Mouse (Mus musculus) liver, embryonic 15.5 days (tissue): Measurements from ENCODE around the gene Ric1. TPM values are rescaled to one million over a fixed set of nuclear protein-coding genes. Genes with fewer than 3 reads are reported as not detected.
"Not testable (repeated sequence)": the region's sequence is repeated elsewhere in the genome, so short reads cannot be mapped to it uniquely, and the experiment has no call there.

Experiments used
- ATAC-seq: fragments of 200-750 bp; cut with Nextera tagmentation; 2 replicates; pipeline ENCODE4 v1.8.0; 2017; ENCODE audit warnings: moderate number of reproducible peaks, mild to moderate bottlenecking, moderate library complexity; ENCODE audit not compliant: insufficient read depth
- H3K27ac ChIP-seq: fragments of 300-500 bp; sonication (generic); replicated peaks from 2 replicates; pipeline ENCODE4 v1.5.1; 2015; ENCODE audit warnings: mild to moderate bottlenecking, inconsistent platforms
- H3K27me3 ChIP-seq: fragments of 300-500 bp; sonication (generic); 2 replicates; pipeline ENCODE4 v1.6.1; 2015; ENCODE audit warnings: mild to moderate bottlenecking, inconsistent platforms
- H3K36me3 ChIP-seq: fragments of 300-500 bp; sonication (generic); replicated peaks from 2 replicates; pipeline ENCODE4 v1.6.1; 2015; ENCODE audit warnings: moderate library complexity, mild to moderate bottlenecking, inconsistent platforms
- H3K4me1 ChIP-seq: fragments of 300-500 bp; sonication (generic); replicated peaks from 2 replicates; pipeline ENCODE4 v1.6.1; 2015; ENCODE audit warnings: inconsistent platforms
- H3K4me2 ChIP-seq: fragments of 300-500 bp; sonication (generic); 2 replicates; pipeline ENCODE4 v1.6.1; 2015; ENCODE audit warnings: moderate library complexity, mild to moderate bottlenecking, inconsistent platforms
- H3K4me3 ChIP-seq: fragments of 300-500 bp; sonication (generic); replicated peaks from 2 replicates; pipeline ENCODE4 v1.5.1; 2015; ENCODE audit warnings: mild to moderate bottlenecking, inconsistent platforms
- H3K9ac ChIP-seq: fragments of 300-500 bp; sonication (generic); 2 replicates; pipeline ENCODE4 v1.6.1; 2015; ENCODE audit warnings: moderate library complexity, mild to moderate bottlenecking, inconsistent platforms
- H3K9me3 ChIP-seq: fragments of 300-500 bp; sonication (generic); replicated peaks from 2 replicates; pipeline ENCODE4 v1.6.1; 2016; ENCODE audit warnings: inconsistent platforms
- WGBS: fragments of 180-500 bp; shearing (Covaris S2); methylation state at CpG from one replicate; pipeline ENCODE4 v1.1.7; 2015; ENCODE audit warnings: mixed read lengths; ENCODE audit not compliant: insufficient replicate concordance; 5-methylcytosine and 5-hydroxymethylcytosine counted together
- polyA plus RNA-seq: library from polyadenylated mRNA; unstranded; fragments of >200 nt; fragmentation: Nextera tagmentation; extraction: Ambion mirVana; gene quantifications from 2 replicates; pipeline ENCODE4 v1.2.1, GENCODE M21; 2015

Ric1 gene
- polyA plus RNA-seq, 1 experiment from 2014 or later: 2.7 TPM

GRCm38 (mm10) chr19:29526837-29527236 lies 4.8 kb downstream of the Ric1 start:
- Histone ChIP-seq H3K4me2 (no peak overlapping the region), H3K4me1 (peaks cover 18% of the 10 kb centered on the region), H3K9ac (no peak overlapping the region), H3K4me3 (no peak overlapping the region), H3K36me3 (no peaks in the 10 kb centered on the region), H3K27ac (no peak overlapping the region), H3K9me3 (no peaks in the 10 kb centered on the region), H3K27me3 (no peaks in the 10 kb centered on the region)
- ATAC-seq: no peak

GRCm38 (mm10) chr19:29527299-29527698 lies 5.2 kb downstream of the Ric1 start:
- no peaks in the 10 kb centered on the region for H3K36me3 ChIP-seq
- H3K4me1 ChIP-seq: peaks cover 18% of the 10 kb centered on the region
- no peaks in the 10 kb centered on the region for H3K9me3 ChIP-seq
- ATAC-seq: no peak
- H3K4me3 ChIP-seq: no peak overlapping the region
- no peaks in the 10 kb centered on the region for H3K27me3 ChIP-seq
- H3K4me2 ChIP-seq: no peak overlapping the region
- H3K9ac ChIP-seq: no peak overlapping the region
- no peak overlapping the region for H3K27ac ChIP-seq
- WGBS: 77% methylated on average over 4 of the region's 4 CpGs

- no peak overlapping the region for H3K9ac ChIP-seq
- no peak overlapping the region for H3K4me3 ChIP-seq
- no peaks in the 10 kb centered on the region; the same call in 1 of the 2 replicates for H3K36me3 ChIP-seq
- H3K4me2 ChIP-seq: no peak overlapping the region
- no peak for ATAC-seq
- H3K9me3 ChIP-seq: no peaks in the 10 kb centered on the region
- no peak overlapping the region for H3K27ac ChIP-seq
- 43% methylated on average over 2 of the region's 2 CpGs for WGBS
- peaks cover 9% of the 10 kb centered on the region for H3K4me1 ChIP-seq
- no peaks in the 10 kb centered on the region for H3K27me3 ChIP-seq
Observed at GRCm38 (mm10) chr19:29528568-29528967, 6.5 kb downstream of the Ric1 start.

- no peaks in the 10 kb centered on the region for H3K27me3 ChIP-seq
- ATAC-seq: no peak
- H3K9me3 ChIP-seq: no peaks in the 10 kb centered on the region
- WGBS: 74% methylated on average over 5 of the region's 5 CpGs
- no peak overlapping the region for H3K4me2 ChIP-seq
- H3K4me3 ChIP-seq: no peak overlapping the region
- H3K36me3 ChIP-seq: peaks cover 12% of the 10 kb centered on the region; the same call in 1 of the 2 replicates
- H3K27ac ChIP-seq: no peak overlapping the region
- no peak overlapping the region for H3K9ac ChIP-seq
- no peaks in the 10 kb centered on the region for H3K4me1 ChIP-seq
Observed at GRCm38 (mm10) chr19:29534030-29534429, 11.9 kb downstream of the Ric1 start.

GRCm38 (mm10) chr19:29542256-29542970 lies 20.3 kb downstream of the Ric1 start:
- no peak overlapping the region for H3K27ac ChIP-seq
- 73% methylated on average over 8 of the region's 8 CpGs for WGBS
- H3K9me3 ChIP-seq: no peaks in the 10 kb centered on the region
- no peaks in the 10 kb centered on the region for H3K4me1 ChIP-seq
- H3K4me3 ChIP-seq: no peak overlapping the region
- no peak for ATAC-seq
- no peak overlapping the region for H3K4me2 ChIP-seq
- no peaks in the 10 kb centered on the region for H3K27me3 ChIP-seq
- no peaks in the 10 kb centered on the region for H3K36me3 ChIP-seq
- H3K9ac ChIP-seq: no peak overlapping the region

- Histone ChIP-seq H3K4me2 (no peak overlapping the region), H3K36me3 (no peaks in the 10 kb centered on the region), H3K9me3 (no peaks in the 10 kb centered on the region), H3K4me3 (no peak overlapping the region), H3K4me1 (no peaks in the 10 kb centered on the region), H3K27me3 (no peaks in the 10 kb centered on the region), H3K9ac (no peak overlapping the region), H3K27ac (no peak overlapping the region)
- WGBS: 82% methylated on average over 6 of the region's 6 CpGs
- ATAC-seq: no peak
Observed at GRCm38 (mm10) chr19:29544026-29544425, 21.9 kb downstream of the Ric1 start.

- Histone ChIP-seq H3K9me3 (no peaks in the 10 kb centered on the region), H3K27ac (no peak overlapping the region), H3K4me1 (no peaks in the 10 kb centered on the region), H3K36me3 (no peaks in the 10 kb centered on the region), H3K4me3 (no peak overlapping the region), H3K4me2 (no peak overlapping the region), H3K9ac (no peak overlapping the region), H3K27me3 (no peaks in the 10 kb centered on the region)
- no peak for ATAC-seq
- WGBS: 67% methylated on average over 2 of the region's 2 CpGs
Observed at GRCm38 (mm10) chr19:29550618-29551017, 28.5 kb downstream of the Ric1 start.

GRCm38 (mm10) chr19:29551128-29551527 lies 29.0 kb downstream of the Ric1 start:
- ATAC-seq: no peak
- no peak overlapping the region for H3K4me2 ChIP-seq
- no peaks in the 10 kb centered on the region for H3K27me3 ChIP-seq
- 55% methylated on average over 1 of the region's 1 CpGs for WGBS
- no peaks in the 10 kb centered on the region for H3K36me3 ChIP-seq
- no peak overlapping the region for H3K4me3 ChIP-seq
- H3K9me3 ChIP-seq: no peaks in the 10 kb centered on the region
- no peak overlapping the region for H3K27ac ChIP-seq
- H3K4me1 ChIP-seq: no peaks in the 10 kb centered on the region
- no peak overlapping the region for H3K9ac ChIP-seq

- H3K9ac ChIP-seq: not testable (repeated sequence)
- 80% methylated on average over 1 of the region's 1 CpGs for WGBS
Observed at GRCm38 (mm10) chr19:29551980-29552379, 29.9 kb downstream of the Ric1 start.

GRCm38 (mm10) chr19:29557171-29557845 lies 35.2 kb downstream of the Ric1 start:
- WGBS: 37% methylated on average over 7 of the region's 7 CpGs
- ATAC-seq: peak; percentile 49; the same call in 1 of the 2 replicates

More at GRCm38 (mm10) chr19:29551980-29552379, 29.9 kb downstream of the Ric1 start:
- not testable (repeated sequence) for H3K4me1 ChIP-seq, H3K4me2 ChIP-seq, ATAC-seq, H3K27me3 ChIP-seq, H3K9me3 ChIP-seq, H3K36me3 ChIP-seq, H3K27ac ChIP-seq, H3K4me3 ChIP-seq

GRCm38 (mm10) chr19:29562166-29562565 lies 40.1 kb downstream of the Ric1 start:
- Histone ChIP-seq H3K9me3 (no peaks in the 10 kb centered on the region), H3K4me3 (no peak overlapping the region), H3K27ac (no peak overlapping the region), H3K27me3 (no peaks in the 10 kb centered on the region), H3K9ac (no peak overlapping the region), H3K4me1 (peaks cover 8% of the 10 kb centered on the region), H3K4me2 (no peak overlapping the region), H3K36me3 (0 out of 2 replicates have a peak, but pooled peaks cover 2% of the 10 kb centered on the region)
- no peak for ATAC-seq
- 74% methylated on average over 4 of the region's 4 CpGs for WGBS

More at GRCm38 (mm10) chr19:29557171-29557845, 35.2 kb downstream of the Ric1 start:
- not testable (repeated sequence) for H3K4me1 ChIP-seq, H3K4me2 ChIP-seq, H3K9ac ChIP-seq, H3K27me3 ChIP-seq, H3K36me3 ChIP-seq, H3K27ac ChIP-seq, H3K4me3 ChIP-seq, H3K9me3 ChIP-seq
